Mouse (Mus musculus) embryonic facial prominence, embryonic 12.5 days (tissue): ENCODE measurements around the gene Cntrob. TPM values are rescaled to one million over a fixed set of nuclear protein-coding genes. Genes with fewer than 3 reads are reported as not detected.

Experiments used
- ATAC-seq: fragments of 200-750 bp; cut with Nextera tagmentation; 2 replicates; pipeline ENCODE4 v1.8.0; 2017; ENCODE audit not compliant: insufficient number of reproducible peaks, insufficient read depth, low FRiP score, low TSS enrichment
- H3K27ac ChIP-seq: fragments of 300-500 bp; sonication (generic); 2 replicates; pipeline ENCODE4 v1.5.1; 2016; ENCODE audit warnings: mild to moderate bottlenecking
- H3K27me3 ChIP-seq: fragments of 300-500 bp; sonication (generic); 2 replicates; pipeline ENCODE4 v1.6.1; 2016; ENCODE audit warnings: mild to moderate bottlenecking, moderate library complexity
- H3K36me3 ChIP-seq: fragments of 300-500 bp; sonication (generic); 2 replicates; pipeline ENCODE4 v1.6.1; 2016; ENCODE audit warnings: mild to moderate bottlenecking
- H3K4me1 ChIP-seq: fragments of 300-500 bp; sonication (generic); 2 replicates; pipeline ENCODE4 v1.6.1; 2016
- H3K4me2 ChIP-seq: fragments of 300-500 bp; sonication (generic); replicated peaks from 2 replicates; pipeline ENCODE4 v1.6.1; 2016; ENCODE audit warnings: mild to moderate bottlenecking, moderate library complexity
- H3K4me3 ChIP-seq: fragments of 300-500 bp; sonication (generic); 2 replicates; pipeline ENCODE4 v1.5.1; 2016; ENCODE audit warnings: mild to moderate bottlenecking
- H3K9ac ChIP-seq: fragments of 300-500 bp; sonication (generic); 2 replicates; pipeline ENCODE4 v1.6.1; 2016; ENCODE audit warnings: mild to moderate bottlenecking, moderate library complexity
- H3K9me3 ChIP-seq: fragments of 300-500 bp; sonication (generic); 2 replicates; pipeline ENCODE4 v1.6.1; 2016; ENCODE audit warnings: mild to moderate bottlenecking, moderate library complexity
- WGBS: fragments of 180-500 bp; shearing (Covaris S2); methylation state at CpG from one replicate; pipeline ENCODE4 v1.1.7; 2016; 5-methylcytosine and 5-hydroxymethylcytosine counted together
- polyA plus RNA-seq: library from polyadenylated mRNA; unstranded; fragments of >200 nt; fragmentation: Nextera tagmentation; extraction: Ambion mirVana; gene quantifications from 2 replicates; pipeline ENCODE4 v1.2.1, GENCODE M21; 2016

The Cntrob gene
- polyA plus RNA-seq, 1 experiment from 2014 or later = 31.2 TPM

- H3K4me3 ChIP-seq = no peak overlapping the region
Measured at GRCm38 (mm10) chr11:69291111-69291510, 32.5 kb downstream of the Cntrob start.

GRCm38 (mm10) chr11:69277267-69277666 is 46.3 kb downstream of the Cntrob start:
- H3K27me3 ChIP-seq = no peaks in the 10 kb centered on the region

More at GRCm38 (mm10) chr11:69291111-69291510, 32.5 kb downstream of the Cntrob start:
- Histone ChIP-seq H3K27me3 (no peaks in the 10 kb centered on the region), H3K4me2 (no peak overlapping the region), H3K36me3 (no peaks in the 10 kb centered on the region), H3K9me3 (no peaks in the 10 kb centered on the region), H3K9ac (no peak overlapping the region), H3K4me1 (no peaks in the 10 kb centered on the region), H3K27ac (no peak overlapping the region)
- ATAC-seq = no peak
- WGBS = 92% methylated on average over 5 of the region's 5 CpGs

GRCm38 (mm10) chr11:69276081-69276480 is 47.5 kb downstream of the Cntrob start:
- Histone ChIP-seq H3K27ac (no peak overlapping the region), H3K9ac (no peak overlapping the region), H3K27me3 (no peaks in the 10 kb centered on the region), H3K36me3 (no peaks in the 10 kb centered on the region), H3K4me2 (no peak overlapping the region), H3K4me3 (no peak overlapping the region), H3K9me3 (no peaks in the 10 kb centered on the region), H3K4me1 (no peaks in the 10 kb centered on the region)
- 67% methylated on average over 2 of the region's 2 CpGs for WGBS
- no peak for ATAC-seq

More at GRCm38 (mm10) chr11:69277267-69277666, 46.3 kb downstream of the Cntrob start:
- no peaks in the 10 kb centered on the region for H3K9me3 ChIP-seq
- H3K4me1 ChIP-seq = no peaks in the 10 kb centered on the region
- WGBS = 66% methylated on average over 5 of the region's 5 CpGs
- no peak overlapping the region for H3K4me3 ChIP-seq
- no peak overlapping the region for H3K27ac ChIP-seq
- H3K36me3 ChIP-seq = no peaks in the 10 kb centered on the region
- no peak overlapping the region for H3K9ac ChIP-seq
- no peak for ATAC-seq
- H3K4me2 ChIP-seq = no peak overlapping the region

- Histone ChIP-seq H3K27me3 (no peaks in the 10 kb centered on the region), H3K27ac (no peak overlapping the region), H3K4me2 (no peak overlapping the region), H3K4me1 (no peaks in the 10 kb centered on the region), H3K9ac (no peak overlapping the region), H3K9me3 (no peaks in the 10 kb centered on the region), H3K4me3 (no peak overlapping the region), H3K36me3 (no peaks in the 10 kb centered on the region)
- no peak for ATAC-seq
- 77% methylated on average over 6 of the region's 6 CpGs for WGBS
Measured at GRCm38 (mm10) chr11:69275650-69276049, 47.9 kb downstream of the Cntrob start.

GRCm38 (mm10) chr11:69272122-69272740 is 51.3 kb downstream of the Cntrob start:
- 0 out of 2 replicates have a peak, but pooled peaks cover 8% of the 10 kb centered on the region for H3K4me1 ChIP-seq
- no peaks in the 10 kb centered on the region for H3K36me3 ChIP-seq
- no peak overlapping the region for H3K4me3 ChIP-seq
- ATAC-seq = no peak
- no peaks in the 10 kb centered on the region for H3K27me3 ChIP-seq
- H3K4me2 ChIP-seq = no peak overlapping the region
- WGBS = 37% methylated on average over 16 of the region's 16 CpGs
- H3K27ac ChIP-seq = no peak overlapping the region
- H3K9ac ChIP-seq = no peak overlapping the region
- no peaks in the 10 kb centered on the region for H3K9me3 ChIP-seq

- Histone ChIP-seq H3K9ac (0 out of 2 replicates have a peak overlapping the region, but pooled peaks have one; percentile 4), H3K36me3 (no peaks in the 10 kb centered on the region), H3K27me3 (no peaks in the 10 kb centered on the region), H3K4me1 (peaks cover 17% of the 10 kb centered on the region; the same call in 1 of the 2 replicates), H3K27ac (no peak overlapping the region), H3K9me3 (no peaks in the 10 kb centered on the region), H3K4me2 (0 out of 2 replicates have a peak overlapping the region, but pooled peaks have one; percentile 11), H3K4me3 (no peak overlapping the region)
- ATAC-seq = no peak
- 16% methylated on average over 13 of the region's 13 CpGs for WGBS
Measured at GRCm38 (mm10) chr11:69269575-69269974, 54.0 kb downstream of the Cntrob start.

GRCm38 (mm10) chr11:69268100-69268499 is 55.5 kb downstream of the Cntrob start:
- 84% methylated on average over 13 of the region's 13 CpGs for WGBS
- Histone ChIP-seq H3K36me3 (no peaks in the 10 kb centered on the region), H3K4me2 (no peak overlapping the region), H3K27me3 (no peaks in the 10 kb centered on the region), H3K9me3 (no peaks in the 10 kb centered on the region), H3K9ac (no peak overlapping the region), H3K27ac (no peak overlapping the region), H3K4me3 (no peak overlapping the region), H3K4me1 (peaks cover 17% of the 10 kb centered on the region; the same call in 1 of the 2 replicates)
- ATAC-seq = no peak

- no peak overlapping the region for H3K27ac ChIP-seq
- WGBS = 31% methylated on average over 7 of the region's 7 CpGs
- ATAC-seq = no peak
Measured at GRCm38 (mm10) chr11:69267341-69267740, 56.2 kb downstream of the Cntrob start.

GRCm38 (mm10) chr11:69266253-69266652 is 57.3 kb downstream of the Cntrob start:
- ATAC-seq = no peak
- no peak overlapping the region for H3K9ac ChIP-seq
- 22% methylated on average over 10 of the region's 10 CpGs for WGBS
- no peak overlapping the region for H3K4me3 ChIP-seq
- peaks cover 17% of the 10 kb centered on the region; the same call in 1 of the 2 replicates for H3K4me1 ChIP-seq
- H3K4me2 ChIP-seq = peak overlapping the region; percentile 31
- no peaks in the 10 kb centered on the region for H3K36me3 ChIP-seq
- H3K9me3 ChIP-seq = no peaks in the 10 kb centered on the region
- H3K27me3 ChIP-seq = no peaks in the 10 kb centered on the region
- no peak overlapping the region for H3K27ac ChIP-seq

More at GRCm38 (mm10) chr11:69267341-69267740, 56.2 kb downstream of the Cntrob start:
- Histone ChIP-seq H3K9ac (no peak overlapping the region), H3K9me3 (no peaks in the 10 kb centered on the region), H3K27me3 (no peaks in the 10 kb centered on the region), H3K4me1 (peaks cover 17% of the 10 kb centered on the region; the same call in 1 of the 2 replicates), H3K36me3 (no peaks in the 10 kb centered on the region), H3K4me2 (no peak overlapping the region), H3K4me3 (no peak overlapping the region)

GRCm38 (mm10) chr11:69265410-69265809 is 58.2 kb downstream of the Cntrob start:
- Histone ChIP-seq H3K4me1 (peaks cover 17% of the 10 kb centered on the region; the same call in 1 of the 2 replicates), H3K27ac (no peak overlapping the region), H3K9me3 (no peaks in the 10 kb centered on the region), H3K36me3 (no peaks in the 10 kb centered on the region), H3K4me2 (no peak overlapping the region), H3K27me3 (no peaks in the 10 kb centered on the region), H3K9ac (no peak overlapping the region), H3K4me3 (no peak overlapping the region)
- no peak for ATAC-seq
- 73% methylated on average over 9 of the region's 9 CpGs for WGBS

- Histone ChIP-seq H3K4me1 (peaks cover 11% of the 10 kb centered on the region; the same call in 1 of the 2 replicates), H3K4me2 (no peak overlapping the region), H3K36me3 (no peaks in the 10 kb centered on the region), H3K4me3 (no peak overlapping the region), H3K27me3 (no peaks in the 10 kb centered on the region), H3K9me3 (no peaks in the 10 kb centered on the region), H3K27ac (no peak overlapping the region), H3K9ac (no peak overlapping the region)
- WGBS = 58% methylated on average over 2 of the region's 2 CpGs
- no peak for ATAC-seq
Measured at GRCm38 (mm10) chr11:69264276-69264675, 59.3 kb downstream of the Cntrob start.

GRCm38 (mm10) chr11:69260111-69260510 is 63.5 kb downstream of the Cntrob start:
- H3K4me1 ChIP-seq = no peaks in the 10 kb centered on the region
- H3K27me3 ChIP-seq = no peaks in the 10 kb centered on the region
- H3K4me3 ChIP-seq = no peak overlapping the region
- no peaks in the 10 kb centered on the region for H3K36me3 ChIP-seq
- H3K9ac ChIP-seq = no peak overlapping the region
- H3K27ac ChIP-seq = no peak overlapping the region
- 97% methylated on average over 1 of the region's 1 CpGs for WGBS
- no peak for ATAC-seq
- H3K9me3 ChIP-seq = no peaks in the 10 kb centered on the region
- no peak overlapping the region for H3K4me2 ChIP-seq
